Mouse (Mus musculus): Measurements from ENCODE around the gene Alyref. TPM values are rescaled to one million over a fixed set of nuclear protein-coding genes. Genes with fewer than 3 reads are reported as not detected.
A peak's percentile ranks its signal among the peaks of the same experiment; 100 is the strongest.

Alyref gene
- total and polyA plus RNA-seq, 3 experiments = 600 to 1,072 TPM; not detected in 1

GRCm38 (mm10) chr11:120582268-120582981 lies 15.7 kb downstream of the Alyref start:
- peak; percentile 84 for DNase-seq (ENCODE audit: low read depth, low spot score)
- Histone ChIP-seq H3K9ac (ENCODE audit: control insufficient read depth, low read depth, low read length, poor library complexity, severe bottlenecking) (peak overlapping the region; percentile 84), H3K4me1 (ENCODE audit: control insufficient read depth in 1 of 2, insufficient read depth in 2 of 2, low read length in 2 of 2) (peaks cover 5 to 18% of the 10 kb centered on the region in 2 experiments), H3K36me3 (ENCODE audit: control insufficient read depth in 1 of 2, insufficient read depth in 2 of 2, low read length in 2 of 2) (peaks cover 7 to 12% of the 10 kb centered on the region in 2 experiments; a peak in 3 of 4 replicates), H3K79me2 (ENCODE audit: control insufficient read depth, insufficient read depth, low read length, poor library complexity) (peaks cover 35% of the 10 kb centered on the region), H3K4me3 (ENCODE audit: control insufficient read depth in 1 of 2, insufficient read depth in 1 of 2, low read depth in 2 of 2, low read length in 2 of 2) (peak overlapping the region; percentile 63 to 76), H3K27me3 (ENCODE audit: control insufficient read depth in 1 of 2, insufficient read depth in 2 of 2, low read length in 2 of 2) (no peaks in the 10 kb centered on the region), H3K27ac (ENCODE audit: control insufficient read depth, low read depth, low read length) (peak overlapping the region; percentile 73), H3K9me3 (replicated peaks; ENCODE audit: insufficient read depth, low read length) (no peaks in the 10 kb centered on the region)
- no peak for TF ChIP-seq MAZ (IDR thresholded peaks at IDR 0.05; ENCODE audit: low read depth, low read length)
- no peak for TF ChIP-seq SIN3A (IDR thresholded peaks at IDR 0.05; ENCODE audit: low read length)
- no peak for TF ChIP-seq ETS1 (IDR thresholded peaks at IDR 0.05; ENCODE audit: low read depth, low read length)
- TF ChIP-seq CHD1 (IDR thresholded peaks at IDR 0.05; ENCODE audit: low read depth, low read length) = 0 out of 2 replicates have a peak, but pooled peaks have one; percentile 37
- TF ChIP-seq TBP (IDR thresholded peaks at IDR 0.05; ENCODE audit: low read depth, low read length) = no peak
- no peak; the same call in 1 of the 2 replicates for TF ChIP-seq POLR2AphosphoS2 (IDR thresholded peaks at IDR 0.05; ENCODE audit: low read length)
- no peak for TF ChIP-seq KAT2A (conservative IDR thresholded peaks at IDR 0.05; ENCODE audit: low read depth, low read length)
- no peak for TF ChIP-seq JUND (IDR thresholded peaks at IDR 0.05; ENCODE audit: low read depth, low read length)
- peak; percentile 18 to 85 (median 75); a peak in 5 of 6 replicates for TF ChIP-seq CTCF (IDR thresholded peaks at IDR 0.05 in 2 of 3, conservative IDR thresholded peaks at IDR 0.05 in 1 of 3; ENCODE audit: control insufficient read depth in 1 of 3, insufficient read depth in 1 of 3, low read depth in 2 of 3, low read length in 3 of 3, poor library complexity in 1 of 3, severe bottlenecking in 1 of 3)
- no peak for TF ChIP-seq ZKSCAN1 (IDR thresholded peaks at IDR 0.05; ENCODE audit: low read depth, low read length)
- TF ChIP-seq MYC (IDR thresholded peaks at IDR 0.05; ENCODE audit: low read depth, low read length) = peak; percentile 63; the same call in 1 of the 2 replicates
- TF ChIP-seq NRF1 (IDR thresholded peaks at IDR 0.05; ENCODE audit: insufficient read depth, low read depth, low read length, poor library complexity, severe bottlenecking) = no peak; the same call in 1 of the 2 replicates
- no peak for TF ChIP-seq GABPA (IDR thresholded peaks at IDR 0.05; ENCODE audit: low read depth, low read length)
- no peak for TF ChIP-seq EP300 (IDR thresholded peaks at IDR 0.05; ENCODE audit: low read depth in 1 of 2, low read length in 2 of 2)
- TF ChIP-seq POLR2A (IDR thresholded peaks at IDR 0.05; ENCODE audit: control insufficient read depth in 1 of 2, insufficient read depth in 1 of 2, low read depth in 1 of 2, low read length in 2 of 2, poor library complexity in 1 of 2) = no peak; a peak in 1 of 4 replicates
- no peak for TF ChIP-seq MYB (IDR thresholded peaks at IDR 0.05; ENCODE audit: low read depth, low read length)
- no peak; the same call in 1 of the 2 replicates for TF ChIP-seq MAX (IDR thresholded peaks at IDR 0.05; ENCODE audit: low read length)
- peak; percentile 67 for TF ChIP-seq RAD21 (IDR thresholded peaks at IDR 0.05; ENCODE audit: low read depth, low read length)
- peak; percentile 40 for TF ChIP-seq ZC3H11A (IDR thresholded peaks at IDR 0.05; ENCODE audit: low read depth, low read length)
- peak; percentile 63 for TF ChIP-seq USF1 (IDR thresholded peaks at IDR 0.05; ENCODE audit: low read depth, low read length)
- TF ChIP-seq HCFC1 (IDR thresholded peaks at IDR 0.05; ENCODE audit: low read depth, low read length) = no peak
- TF ChIP-seq MEF2A (IDR thresholded peaks at IDR 0.05; ENCODE audit: extremely low read depth, insufficient replicate concordance, low read depth, low read length, poor library complexity, severe bottlenecking) = no peak
- no peak for TF ChIP-seq ZMIZ1 (IDR thresholded peaks at IDR 0.05; ENCODE audit: low read depth, low read length)
- no peak for TF ChIP-seq NELFE (IDR thresholded peaks at IDR 0.05; ENCODE audit: low read depth, low read length)
- TF ChIP-seq POLR2AphosphoS5 (IDR thresholded peaks at IDR 0.05; ENCODE audit: borderline replicate concordance, low read depth, low read length) = no peak
- no peak for TF ChIP-seq TAL1 (IDR thresholded peaks at IDR 0.05; ENCODE audit: low read length)
- no peak for TF ChIP-seq ZNF384 (IDR thresholded peaks at IDR 0.05; ENCODE audit: low read depth, low read length)
- TF ChIP-seq GATA1 (IDR thresholded peaks at IDR 0.05; ENCODE audit: low read depth, low read length) = no peak
- peak; percentile 63 for TF ChIP-seq SMC3 (IDR thresholded peaks at IDR 0.05; ENCODE audit: low read depth, low read length)

Data from MEL (cell line).